Mouse (Mus musculus) midbrain, postnatal 0 days (tissue): Measurements from ENCODE around the gene Hrh3. TPM values are rescaled to one million over a fixed set of nuclear protein-coding genes. Genes with fewer than 3 reads are reported as not detected.

Experiments used
- ATAC-seq: fragments of 200-750 bp; cut with Nextera tagmentation; 2 replicates; pipeline ENCODE4 v1.8.0; 2017; ENCODE audit warnings: moderate number of reproducible peaks, mild to moderate bottlenecking, moderate TSS enrichment, moderate library complexity; ENCODE audit not compliant: low FRiP score
- DNase-seq: peaks from one replicate; pipeline ENCODE4 v3.0.0-alpha.2; 2015; ENCODE audit warnings: low spot score
- H3K27ac ChIP-seq: fragments of 300-500 bp; sonication (generic); 2 replicates; pipeline ENCODE4 v1.5.1; 2014; ENCODE audit warnings: low read depth, mild to moderate bottlenecking, low read length, mixed read lengths
- H3K27me3 ChIP-seq: fragments of 300-500 bp; sonication (generic); 2 replicates; pipeline ENCODE4 v1.6.1; 2014; ENCODE audit warnings: low read length, control low read depth, mixed read lengths; ENCODE audit not compliant: insufficient read depth
- H3K36me3 ChIP-seq: fragments of 300-500 bp; sonication (generic); 2 replicates; pipeline ENCODE4 v1.6.1; 2014; ENCODE audit warnings: low read length, control low read depth, mixed read lengths; ENCODE audit not compliant: insufficient read depth
- H3K4me1 ChIP-seq: fragments of 300-500 bp; sonication (generic); 2 replicates; pipeline ENCODE4 v1.6.1; 2014; ENCODE audit warnings: mild to moderate bottlenecking, control low read depth, antibody characterized with exemption, low read length, mixed read lengths; ENCODE audit not compliant: insufficient read depth
- H3K4me2 ChIP-seq: fragments of 300-500 bp; sonication (generic); 2 replicates; pipeline ENCODE4 v1.6.1; 2014; ENCODE audit warnings: low read depth, mild to moderate bottlenecking, low read length, mixed read lengths; ENCODE audit not compliant: poor library complexity, severe bottlenecking
- H3K4me3 ChIP-seq: fragments of 300-500 bp; sonication (generic); 2 replicates; pipeline ENCODE4 v1.5.1; 2014; ENCODE audit warnings: low read depth, mild to moderate bottlenecking, low read length, moderate library complexity
- H3K9ac ChIP-seq: fragments of 300-500 bp; sonication (generic); replicated peaks from 2 replicates; pipeline ENCODE4 v1.6.1; 2014; ENCODE audit warnings: mild to moderate bottlenecking, low read length, moderate library complexity, mixed read lengths; ENCODE audit not compliant: poor library complexity, severe bottlenecking
- H3K9me3 ChIP-seq: fragments of 300-500 bp; sonication (generic); 2 replicates; pipeline ENCODE4 v1.6.1; 2016; ENCODE audit warnings: low read length, control low read depth
- CTCF ChIP-seq: IDR thresholded peaks from 2 replicates; pipeline ENCODE4 v1.5.1; 2016; ENCODE audit warnings: antibody characterized with exemption, mild to moderate bottlenecking
- WGBS: fragments of 180-500 bp; shearing (Covaris S2); extraction: QIAGEN DNeasy Blood & Tissue Kit; methylation state at CpG from one replicate; pipeline ENCODE4 v1.1.7; 2014; 5-methylcytosine and 5-hydroxymethylcytosine counted together
- polyA plus RNA-seq: library from polyadenylated mRNA; unstranded; fragments of >200 nt; fragmentation: Nextera tagmentation; extraction: Ambion mirVana; gene quantifications from 2 replicates; pipeline ENCODE4 v1.2.1, GENCODE M21; 2015
- total RNA-seq: library from RNA; depleted of rRNA; stranded (reverse); fragments of >200 nt; gene quantifications from 2 replicates; pipeline ENCODE4 v1.2.3, GENCODE M21; 2014

Gene Hrh3
- total and polyA plus RNA-seq, 2 experiments from 2014 or later: 6.2 to 9.3 TPM

DNA sequence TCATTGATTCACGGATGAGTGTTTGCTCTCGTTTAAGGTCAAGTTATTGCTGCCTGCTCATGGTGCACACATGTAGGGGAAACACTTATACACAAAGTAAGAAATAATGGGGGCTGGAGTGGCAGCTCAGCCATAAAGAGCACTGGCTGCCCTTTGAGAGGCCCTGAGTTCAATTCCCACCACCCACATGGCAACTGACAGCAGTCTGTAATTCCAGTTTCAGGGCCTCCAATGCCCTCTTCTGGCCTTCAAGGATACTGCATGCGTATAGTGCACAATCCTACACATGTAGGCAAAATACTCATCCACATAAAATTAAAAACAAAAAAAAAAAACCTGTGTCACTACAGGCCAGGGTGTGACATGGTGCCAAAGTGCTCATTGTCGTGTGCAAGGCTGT, 16.8 kb downstream of the Hrh3 start:
- Histone ChIP-seq H3K9me3 (no peaks in the 10 kb centered on the region), H3K4me3 (no peak overlapping the region), H3K4me2 (no peak overlapping the region), H3K27me3 (no peaks in the 10 kb centered on the region), H3K27ac (no peak overlapping the region), H3K36me3 (peaks cover 19% of the 10 kb centered on the region), H3K4me1 (no peaks in the 10 kb centered on the region), H3K9ac (no peak overlapping the region)
- TF ChIP-seq CTCF: peak; percentile 50
- no peak for DNase-seq
- WGBS: 92% methylated on average over 4 of the region's 4 CpGs
- no peak for ATAC-seq

DNA sequence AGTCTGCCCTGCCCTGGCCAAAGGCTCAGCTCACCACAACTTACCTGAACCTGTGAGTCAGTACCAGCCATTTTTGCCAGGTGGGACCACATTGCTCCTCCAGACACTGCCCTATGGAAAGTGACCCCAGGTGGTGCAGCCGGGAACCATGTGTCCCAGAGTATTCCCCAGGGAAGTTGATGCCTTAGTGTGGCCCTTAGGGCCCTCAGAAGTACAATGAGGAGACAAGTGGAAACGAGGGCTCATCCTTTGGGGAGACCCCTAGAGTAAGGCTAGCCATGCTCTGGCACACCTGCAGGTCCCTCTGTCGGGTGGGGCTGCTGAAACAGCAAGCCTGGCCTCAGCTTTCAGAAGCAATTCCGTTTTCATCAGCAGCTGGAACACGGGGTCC, 17.7 kb downstream of the Hrh3 start:
- no peaks in the 10 kb centered on the region for H3K9me3 ChIP-seq
- ATAC-seq (no peak), DNase-seq (no peak)
- no peak overlapping the region for H3K9ac ChIP-seq
- no peak overlapping the region for H3K27ac ChIP-seq
- WGBS: 90% methylated on average over 5 of the region's 5 CpGs
- H3K36me3 ChIP-seq: peaks cover 24% of the 10 kb centered on the region
- TF ChIP-seq CTCF: no peak
- no peak overlapping the region for H3K4me2 ChIP-seq
- no peak overlapping the region for H3K4me3 ChIP-seq
- no peaks in the 10 kb centered on the region for H3K27me3 ChIP-seq
- H3K4me1 ChIP-seq: no peaks in the 10 kb centered on the region

DNA sequence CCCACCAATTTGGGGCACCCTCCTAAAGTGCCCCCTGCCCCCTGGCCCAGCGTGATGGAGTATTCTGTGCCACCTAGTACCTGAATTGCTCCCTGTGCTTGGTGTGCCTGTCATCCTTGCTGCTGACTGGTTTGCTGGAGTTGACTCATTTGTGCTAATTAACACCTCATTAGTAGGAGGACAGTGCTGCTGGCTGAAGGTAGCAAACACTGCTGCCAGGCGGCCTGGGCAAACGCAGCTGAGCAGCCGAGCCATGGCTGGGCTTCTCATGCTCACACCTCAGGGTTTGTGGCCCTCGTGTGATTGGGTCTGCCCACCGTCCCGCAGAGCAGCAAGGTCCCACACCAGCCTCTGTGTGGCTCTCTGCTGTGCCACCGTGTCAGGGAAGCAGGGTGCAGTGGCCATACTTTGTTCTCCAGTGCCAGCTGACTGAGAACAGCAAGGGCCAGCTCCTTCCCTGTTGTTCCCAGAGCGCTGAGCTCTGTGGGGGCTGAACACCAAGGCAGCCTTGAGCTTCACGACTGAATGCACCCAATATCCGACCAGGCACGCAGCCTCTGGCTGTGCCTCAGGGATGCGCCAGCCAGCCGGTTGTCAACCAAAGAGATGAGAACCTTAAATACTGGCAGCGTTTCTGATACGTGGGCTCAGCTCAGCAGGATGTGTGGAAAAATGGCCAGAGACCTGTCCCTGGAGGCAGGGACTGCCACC, 18.2 kb downstream of the Hrh3 start:
- no peak overlapping the region for H3K4me3 ChIP-seq
- no peak overlapping the region for H3K27ac ChIP-seq
- 0 out of 2 replicates have a peak, but pooled peaks have one; percentile 15 for ATAC-seq
- WGBS: 71% methylated on average over 16 of the region's 16 CpGs
- no peaks in the 10 kb centered on the region for H3K4me1 ChIP-seq
- DNase-seq: peak; percentile 30
- no peaks in the 10 kb centered on the region for H3K9me3 ChIP-seq
- H3K36me3 ChIP-seq: peaks cover 24% of the 10 kb centered on the region
- no peak overlapping the region for H3K9ac ChIP-seq
- no peaks in the 10 kb centered on the region for H3K27me3 ChIP-seq
- H3K4me2 ChIP-seq: no peak overlapping the region
- TF ChIP-seq CTCF: no peak

DNA sequence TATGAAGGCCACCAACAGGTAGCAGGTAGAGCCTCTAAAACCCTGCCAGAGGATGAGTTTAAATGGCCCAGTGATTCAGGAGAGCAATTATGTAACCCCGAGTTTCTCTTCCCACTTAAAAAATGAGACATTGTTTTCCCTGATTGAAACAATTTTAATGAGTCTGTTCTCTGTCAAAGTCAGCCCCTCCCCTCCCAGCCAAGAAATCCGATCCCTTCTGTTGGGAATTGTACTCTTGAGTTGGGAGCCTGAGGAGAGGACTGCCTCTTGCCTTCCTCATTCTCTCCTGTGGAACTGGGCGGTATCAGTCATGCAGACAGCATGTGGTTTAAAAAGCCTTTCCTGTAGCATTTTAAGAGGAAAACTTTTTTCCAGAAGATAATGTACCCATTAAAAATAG, 19.7 kb downstream of the Hrh3 start:
- ATAC-seq (no peak), DNase-seq (no peak)
- no peaks in the 10 kb centered on the region for H3K27me3 ChIP-seq
- 43% methylated on average over 3 of the region's 3 CpGs for WGBS
- H3K4me3 ChIP-seq: no peak overlapping the region
- no peaks in the 10 kb centered on the region for H3K4me1 ChIP-seq
- H3K9me3 ChIP-seq: no peaks in the 10 kb centered on the region
- H3K27ac ChIP-seq: no peak overlapping the region
- peaks cover 24% of the 10 kb centered on the region for H3K36me3 ChIP-seq
- TF ChIP-seq CTCF: no peak
- H3K9ac ChIP-seq: no peak overlapping the region
- H3K4me2 ChIP-seq: no peak overlapping the region

DNA sequence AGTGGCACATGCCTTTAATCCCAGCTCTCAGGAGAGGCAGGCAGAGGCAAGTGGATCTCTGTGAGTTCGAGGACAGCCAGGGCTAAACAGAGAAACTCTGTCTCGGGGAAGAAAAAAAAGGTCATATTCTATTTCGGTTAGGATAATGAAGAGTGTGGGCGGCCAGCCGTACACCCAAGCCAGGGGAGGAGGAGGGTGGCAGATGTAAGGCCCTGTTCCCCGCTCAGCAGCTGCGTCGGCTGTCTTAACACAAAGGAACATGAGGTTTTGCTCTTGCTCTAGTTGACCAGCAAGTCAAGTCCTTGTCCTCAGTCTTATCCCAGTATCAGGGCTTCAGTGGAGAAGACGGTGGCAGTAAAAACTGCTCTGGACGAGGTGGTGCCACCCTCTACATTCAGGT, 21.2 kb downstream of the Hrh3 start:
- 89% methylated on average over 10 of the region's 10 CpGs for WGBS
- ATAC-seq (no peak), DNase-seq (no peak)
- peaks cover 29% of the 10 kb centered on the region for H3K36me3 ChIP-seq
- no peak overlapping the region for H3K4me2 ChIP-seq
- H3K4me3 ChIP-seq: no peak overlapping the region
- H3K27me3 ChIP-seq: no peaks in the 10 kb centered on the region
- TF ChIP-seq CTCF: no peak
- no peaks in the 10 kb centered on the region for H3K4me1 ChIP-seq
- H3K9me3 ChIP-seq: no peaks in the 10 kb centered on the region
- H3K27ac ChIP-seq: no peak overlapping the region
- H3K9ac ChIP-seq: no peak overlapping the region

DNA sequence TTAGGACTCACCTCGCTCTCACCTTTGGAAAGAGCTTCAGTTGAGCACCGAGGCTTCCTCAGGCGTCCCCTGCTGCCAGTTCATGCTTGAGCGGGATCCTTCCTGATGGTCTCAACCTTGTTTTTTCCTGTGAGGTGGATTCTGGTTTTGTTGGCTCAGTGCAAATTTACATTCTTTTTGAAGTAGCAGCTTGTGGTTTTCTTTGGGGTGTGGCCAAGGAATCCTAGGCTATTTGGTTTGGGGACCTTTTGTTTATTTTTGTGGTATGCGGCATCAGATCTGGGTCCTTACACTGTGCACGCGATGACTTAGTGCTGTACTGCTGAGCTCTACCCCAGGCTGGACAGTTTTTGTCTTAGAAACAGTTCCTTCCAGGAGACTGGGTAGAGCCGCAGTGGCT, 23.6 kb downstream of the Hrh3 start:
- H3K4me2 ChIP-seq: no peak overlapping the region
- ATAC-seq: no peak
- no peaks in the 10 kb centered on the region for H3K27me3 ChIP-seq
- WGBS: 88% methylated on average over 8 of the region's 8 CpGs
- TF ChIP-seq CTCF: no peak
- H3K9ac ChIP-seq: no peak overlapping the region
- H3K4me3 ChIP-seq: no peak overlapping the region
- H3K9me3 ChIP-seq: no peaks in the 10 kb centered on the region
- no peaks in the 10 kb centered on the region for H3K4me1 ChIP-seq
- peaks cover 32% of the 10 kb centered on the region for H3K36me3 ChIP-seq
- DNase-seq: no peak
- H3K27ac ChIP-seq: no peak overlapping the region
